ENCODE assay signal across 34 mouse cellular contexts in the genomic region with DNA sequence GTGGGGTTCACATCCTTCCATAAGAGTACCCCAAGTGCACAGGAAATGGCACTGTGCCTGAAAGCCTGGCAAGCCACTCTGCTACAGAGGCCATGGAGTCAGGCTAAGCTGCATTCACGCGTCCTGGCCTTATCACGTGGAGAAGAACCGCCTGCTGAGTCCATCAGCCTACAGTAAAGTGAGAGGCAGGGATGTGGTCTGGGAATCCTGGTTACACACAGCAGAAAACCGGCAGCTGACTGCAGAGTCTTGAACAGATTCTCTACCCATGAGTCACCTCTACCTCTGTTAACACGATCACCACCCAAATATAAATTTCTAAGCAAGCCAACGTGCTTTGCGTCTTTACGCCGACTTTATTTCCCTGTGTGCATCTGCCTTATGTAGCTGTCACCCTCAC. TPM values are rescaled to one million over a fixed set of nuclear protein-coding genes. Genes with fewer than 3 reads are reported as not detected.
DNase-seq lines count a peak whose midpoint lies in the region; ATAC-seq and TF ChIP-seq lines count a peak whose summit lies in the region.
"Had no signal": no experiment of that assay in that cellular context is flagged by ENCODE, and none has a peak within 500 bp of the region (broad histone marks: within the 10 kb centered on the region; RNA-seq: fewer than 3 reads in every experiment).

No protein-coding gene starts in this region.

- H3K9me3 ChIP-seq in lung, embryonic 16.5 days (ENCODE audit: control insufficient read depth, low read length): no peaks in the 10 kb centered on the region
- no peaks in the 10 kb centered on the region for H3K9me3 ChIP-seq in kidney, embryonic 16.5 days (ENCODE audit: low read length)
- H3K9me3 ChIP-seq: heart, embryonic 10.5 days; hindbrain, embryonic 12.5 days; intestine, embryonic 15.5 days; liver, embryonic 12.5 days; neural tube, embryonic 15.5 days; stomach, embryonic 15.5 days had no signal

- no peaks in the 10 kb centered on the region; the same call in 1 of the 2 replicates for H3K27me3 ChIP-seq in lung, embryonic 16.5 days (ENCODE audit: control insufficient read depth, insufficient read depth, low read depth, low read length)
- no peaks in the 10 kb centered on the region for H3K27me3 ChIP-seq in myocyte (ENCODE audit: control insufficient read depth, insufficient read depth, insufficient read length)
- H3K27me3 ChIP-seq in kidney, embryonic 16.5 days (ENCODE audit: insufficient read depth, low read length): 0 out of 2 replicates have a peak, but pooled peaks cover 2% of the 10 kb centered on the region
- H3K27me3 ChIP-seq: intestine, embryonic 15.5 days; stomach, embryonic 15.5 days had no signal

- no peaks in the 10 kb centered on the region for H3K79me2 ChIP-seq in myocyte (ENCODE audit: control insufficient read depth, insufficient read depth)

- no peak for TF ChIP-seq POLR2A in myocyte (IDR thresholded peaks at IDR 0.05; ENCODE audit: insufficient read length, low read depth)

- H3ac ChIP-seq in myocyte (ENCODE audit: control insufficient read depth, insufficient read length): no peak overlapping the region

- no peak for DNase-seq in frontal cortex, postnatal 14 days (ENCODE audit: low spot score in 2 of 2)
- DNase-seq in lung, postnatal 4 days: no peak
- peak; percentile 23 for DNase-seq in 416B (ENCODE audit: low read depth)
- no peak for DNase-seq in embryo, embryonic 10.5 days (ENCODE audit: low spot score)
- DNase-seq: adrenal gland, adult 8-10 months; cerebellum, adult 11 months; cerebellum, adult 9-11 months; gastrocnemius, postnatal 10 days; heart, postnatal 36 days; kidney, adult 8-10 months; kidney, postnatal 10 days; layer of hippocampus, postnatal 36 days; left cerebral cortex, postnatal 4 days; midbrain, embryonic 14.5 days; right cerebral cortex, postnatal 25 days; thymus, postnatal 14 days had no signal

- peak; percentile 47; the same call in 1 of the 2 replicates for ATAC-seq in frontal cortex, adult (ENCODE audit: low TSS enrichment)
- no peak for ATAC-seq in lung, embryonic 16.5 days (ENCODE audit: low read depth)
- no peak for ATAC-seq in kidney, embryonic 16.5 days (ENCODE audit: low FRiP score, low TSS enrichment)
- ATAC-seq: forebrain, embryonic 16.5 days; hindbrain, postnatal 0 days; intestine, embryonic 15.5 days had no signal

- no peak overlapping the region for H3K9ac ChIP-seq in lung, embryonic 16.5 days (ENCODE audit: low read length)
- no peak overlapping the region for H3K9ac ChIP-seq in kidney, embryonic 16.5 days (replicated peaks; ENCODE audit: low read length)
- H3K9ac ChIP-seq: hindbrain, embryonic 12.5 days; intestine, embryonic 15.5 days; liver, embryonic 12.5 days; neural tube, embryonic 15.5 days; stomach, embryonic 15.5 days had no signal

- no peak overlapping the region for H3K4me2 ChIP-seq in lung, embryonic 16.5 days (ENCODE audit: low read depth, low read length)
- peak overlapping the region; percentile 64 for H3K4me2 ChIP-seq in myocyte (ENCODE audit: low read depth)
- no peak overlapping the region for H3K4me2 ChIP-seq in kidney, embryonic 16.5 days (replicated peaks; ENCODE audit: low read depth, low read length)
- H3K4me2 ChIP-seq: hindbrain, embryonic 12.5 days; intestine, embryonic 15.5 days; liver, embryonic 12.5 days; neural tube, embryonic 15.5 days; stomach, embryonic 15.5 days had no signal

- H3K4me3 ChIP-seq in lung, embryonic 16.5 days (ENCODE audit: low read length): no peak overlapping the region
- H3K4me3 ChIP-seq in myocyte: no peak overlapping the region
- H3K4me3 ChIP-seq in kidney, embryonic 16.5 days (ENCODE audit: low read length): no peak overlapping the region
- H3K4me3 ChIP-seq: erythroblast, embryonic 14.5 days; heart, embryonic 10.5 days; hindbrain, embryonic 12.5 days; intestine, embryonic 15.5 days; liver, embryonic 12.5 days; neural tube, embryonic 15.5 days; stomach, embryonic 15.5 days had no signal

- peaks cover 6% of the 10 kb centered on the region for H3K4me1 ChIP-seq in lung, embryonic 16.5 days (replicated peaks; ENCODE audit: control insufficient read depth, insufficient read depth, low read length)
- H3K4me1 ChIP-seq in kidney, embryonic 16.5 days (ENCODE audit: insufficient read depth, low read length): peaks cover 3% of the 10 kb centered on the region; the same call in 1 of the 2 replicates
- H3K4me1 ChIP-seq: hindbrain, embryonic 12.5 days; stomach, embryonic 15.5 days had no signal

- 47% methylated on average over 10 of the region's 10 CpGs for WGBS in lung, embryonic 16.5 days
- WGBS in kidney, embryonic 16.5 days: 83% methylated on average over 10 of the region's 10 CpGs

- no peaks in the 10 kb centered on the region for H3K36me3 ChIP-seq in lung, embryonic 16.5 days (ENCODE audit: control insufficient read depth, insufficient read depth, low read length)
- no peaks in the 10 kb centered on the region for H3K36me3 ChIP-seq in myocyte (ENCODE audit: control insufficient read depth, insufficient read depth)
- no peaks in the 10 kb centered on the region for H3K36me3 ChIP-seq in kidney, embryonic 16.5 days (ENCODE audit: insufficient read depth, low read length)
- H3K36me3 ChIP-seq: heart, embryonic 10.5 days; hindbrain, embryonic 12.5 days; intestine, embryonic 15.5 days; liver, embryonic 12.5 days; neural tube, embryonic 15.5 days; stomach, embryonic 15.5 days had no signal

- peak overlapping the region; percentile 30; the same call in 1 of the 2 replicates for H3K27ac ChIP-seq in lung, embryonic 16.5 days (ENCODE audit: low read length)
- no peak overlapping the region for H3K27ac ChIP-seq in kidney, embryonic 16.5 days (ENCODE audit: low read length)
- H3K27ac ChIP-seq: hindbrain, embryonic 12.5 days; hindbrain, postnatal 0 days; intestine, embryonic 15.5 days; liver, embryonic 12.5 days; neural tube, embryonic 15.5 days; stomach, embryonic 15.5 days had no signal

TF ChIP-seq in myocyte, 11 proteins besides CTCF, POLR2A, EP300 and RAD21:
- TF ChIP-seq MYOD1 (IDR thresholded peaks at IDR 0.05; ENCODE audit: control insufficient read depth in 1 of 3, insufficient read length in 2 of 3, low read depth in 2 of 3) (peak in 2 of 3 experiments; percentile 34 to 43), USF1 (IDR thresholded peaks at IDR 0.05; ENCODE audit: low read depth) (peak; percentile 86), MYOG (IDR thresholded peaks at IDR 0.05; ENCODE audit: control insufficient read depth in 1 of 3, insufficient read depth in 1 of 3, insufficient read length in 2 of 3, low read depth in 2 of 3) (peak in 1 of 3 experiments; percentile 51), POLR2AphosphoS2 (IDR thresholded peaks at IDR 0.05; ENCODE audit: insufficient read length, low read depth) (no peak)

RNA-seq across cellular contexts. Expression of a gene that starts 7.9 kb away (rescaled TPM):
- polyA plus RNA-seq in lung, embryonic 16.5 days (2015; fragmentation: Nextera tagmentation; extraction: Ambion mirVana): 37.3 and 41.3 TPM in 2 replicates
- polyA plus RNA-seq in myocyte (2012; fragmentation: generic; extraction: Trizol): 28.8 TPM
- 50.1 and 50.6 TPM in 2 replicates for polyA plus RNA-seq in kidney, embryonic 16.5 days (2015; fragmentation: Nextera tagmentation; extraction: Ambion mirVana)

RNA-seq across cellular contexts. Expression of a gene that starts 7.9 kb away (rescaled TPM):
- not detected in 2 replicates for polyA plus RNA-seq in lung, embryonic 16.5 days (2015; fragmentation: Nextera tagmentation; extraction: Ambion mirVana)
- not detected for polyA plus RNA-seq in myocyte (2012; fragmentation: generic; extraction: Trizol)
- not detected in 2 replicates for polyA plus RNA-seq in kidney, embryonic 16.5 days (2015; fragmentation: Nextera tagmentation; extraction: Ambion mirVana)
- polyA plus RNA-seq: embryonic facial prominence, embryonic 14.5 days; erythroblast, embryonic 14.5 days; forebrain, embryonic 11.5 days; forebrain, embryonic 16.5 days; gonadal fat pad, adult 2 months; heart, embryonic 10.5 days; hindbrain, embryonic 12.5 days; intestine, embryonic 15.5 days; large intestine, adult 2 months; liver, embryonic 12.5 days; midbrain, embryonic 14.5 days; stomach, embryonic 15.5 days had no signal

RNA-seq across cellular contexts. Expression of a gene that starts 53.3 kb away (rescaled TPM):
- not detected in 2 replicates for polyA plus RNA-seq in lung, embryonic 16.5 days (2015; fragmentation: Nextera tagmentation; extraction: Ambion mirVana)
- not detected for polyA plus RNA-seq in myocyte (2012; fragmentation: generic; extraction: Trizol)
- polyA plus RNA-seq in kidney, embryonic 16.5 days (2015; fragmentation: Nextera tagmentation; extraction: Ambion mirVana): not detected in 2 replicates
- polyA plus RNA-seq: embryonic facial prominence, embryonic 14.5 days; erythroblast, embryonic 14.5 days; forebrain, embryonic 11.5 days; forebrain, embryonic 16.5 days; heart, embryonic 10.5 days; hindbrain, embryonic 12.5 days; intestine, embryonic 15.5 days; liver, embryonic 12.5 days; midbrain, embryonic 14.5 days; neural tube, embryonic 15.5 days; stomach, embryonic 15.5 days; urinary bladder, adult 2 months had no signal
